Mouse (Mus musculus): ENCODE data around the gene Gm49450. TPM values are rescaled to one million over a fixed set of nuclear protein-coding genes. Genes with fewer than 3 reads are reported as not detected.

Gene Gm49450
- total and polyA plus RNA-seq, 2 experiments from 2014 or later, result 1,797 TPM; not detected in 1

DNA sequence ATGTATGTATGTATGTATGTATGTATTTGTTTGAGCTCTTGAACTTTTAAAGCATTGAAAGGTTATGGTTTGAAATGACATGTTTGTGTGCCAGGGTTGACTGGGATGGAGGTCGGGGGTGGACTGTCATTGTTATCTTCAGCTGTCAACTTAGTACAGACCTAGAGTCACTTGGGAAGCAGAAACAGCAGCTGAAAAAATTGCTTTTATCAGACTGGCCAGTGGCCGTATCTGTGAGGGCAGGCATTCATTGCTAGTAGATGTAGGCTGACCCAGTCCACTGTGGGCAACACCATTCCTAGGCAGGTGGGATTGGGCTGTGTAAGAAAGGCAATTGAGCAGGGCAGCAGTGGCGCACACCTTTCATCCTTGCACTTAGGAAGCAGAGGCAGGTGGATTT lies 6.2 kb upstream of the Gm49450 start:
- WGBS, result 90% methylated on average over 3 of the region's 3 CpGs
- ATAC-seq (ENCODE audit: low FRiP score) (no peak), DNase-seq (ENCODE audit: low spot score) (no peak)
- Histone ChIP-seq H3K9me3 (ENCODE audit: low read length) (no peaks in the 10 kb centered on the region), H3K36me3 (ENCODE audit: insufficient read depth, low read length) (no peaks in the 10 kb centered on the region), H3K27ac (ENCODE audit: low read depth, low read length) (no peak overlapping the region), H3K9ac (replicated peaks; ENCODE audit: low read length, poor library complexity, severe bottlenecking) (no peak overlapping the region), H3K4me1 (ENCODE audit: insufficient read depth, low read length) (no peaks in the 10 kb centered on the region), H3K4me3 (ENCODE audit: low read depth, low read length) (no peak overlapping the region), H3K4me2 (ENCODE audit: low read depth, low read length, poor library complexity, severe bottlenecking) (no peak overlapping the region), H3K27me3 (ENCODE audit: insufficient read depth, low read length) (no peaks in the 10 kb centered on the region)
- TF ChIP-seq CTCF (IDR thresholded peaks at IDR 0.05), result no peak

GRCm38 (mm10) chr15:98958901-98959420 lies 5.6 kb upstream of the Gm49450 start:
- Histone ChIP-seq H3K9me3 (ENCODE audit: low read length) (no peaks in the 10 kb centered on the region), H3K4me1 (ENCODE audit: insufficient read depth, low read length) (no peaks in the 10 kb centered on the region), H3K27me3 (ENCODE audit: insufficient read depth, low read length) (no peaks in the 10 kb centered on the region), H3K9ac (replicated peaks; ENCODE audit: low read length, poor library complexity, severe bottlenecking) (no peak overlapping the region), H3K27ac (ENCODE audit: low read depth, low read length) (no peak overlapping the region), H3K36me3 (ENCODE audit: insufficient read depth, low read length) (no peaks in the 10 kb centered on the region), H3K4me3 (ENCODE audit: low read depth, low read length) (no peak overlapping the region), H3K4me2 (ENCODE audit: low read depth, low read length, poor library complexity, severe bottlenecking) (no peak overlapping the region)
- TF ChIP-seq CTCF (IDR thresholded peaks at IDR 0.05), result no peak
- DNase-seq (ENCODE audit: low spot score) (no peak), ATAC-seq (ENCODE audit: low FRiP score) (no peak)
- 95% methylated on average over 4 of the region's 4 CpGs for WGBS

GRCm38 (mm10) chr15:98957475-98957874 lies 4.1 kb upstream of the Gm49450 start:
- 89% methylated on average over 5 of the region's 5 CpGs for WGBS
- Histone ChIP-seq H3K27me3 (ENCODE audit: insufficient read depth, low read length) (no peaks in the 10 kb centered on the region), H3K9ac (replicated peaks; ENCODE audit: low read length, poor library complexity, severe bottlenecking) (no peak overlapping the region), H3K9me3 (ENCODE audit: low read length) (no peaks in the 10 kb centered on the region), H3K4me2 (ENCODE audit: low read depth, low read length, poor library complexity, severe bottlenecking) (no peak overlapping the region), H3K36me3 (ENCODE audit: insufficient read depth, low read length) (no peaks in the 10 kb centered on the region), H3K4me1 (ENCODE audit: insufficient read depth, low read length) (no peaks in the 10 kb centered on the region), H3K4me3 (ENCODE audit: low read depth, low read length) (no peak overlapping the region), H3K27ac (ENCODE audit: low read depth, low read length) (no peak overlapping the region)
- DNase-seq (ENCODE audit: low spot score) (no peak), ATAC-seq (ENCODE audit: low FRiP score) (no peak)
- TF ChIP-seq CTCF (IDR thresholded peaks at IDR 0.05), result no peak

- ATAC-seq (ENCODE audit: low FRiP score) (no peak), DNase-seq (ENCODE audit: low spot score) (no peak)
- no peaks in the 10 kb centered on the region for H3K4me1 ChIP-seq (ENCODE audit: insufficient read depth, low read length)
- peak overlapping the region; percentile 83 for H3K4me2 ChIP-seq (ENCODE audit: low read depth, low read length, poor library complexity, severe bottlenecking)
- 0 out of 2 replicates have a peak, but pooled peaks cover under 1% of the 10 kb centered on the region for H3K36me3 ChIP-seq (ENCODE audit: insufficient read depth, low read length)
- H3K4me3 ChIP-seq (ENCODE audit: low read depth, low read length), result peak overlapping the region; percentile 62; the same call in 1 of the 2 replicates
- H3K27me3 ChIP-seq (ENCODE audit: insufficient read depth, low read length), result no peaks in the 10 kb centered on the region
- H3K27ac ChIP-seq (ENCODE audit: low read depth, low read length), result peak overlapping the region; percentile 94
- H3K9ac ChIP-seq (replicated peaks; ENCODE audit: low read length, poor library complexity, severe bottlenecking), result peak overlapping the region; percentile 75
- peak; percentile 55; the same call in 1 of the 2 replicates for TF ChIP-seq CTCF (IDR thresholded peaks at IDR 0.05)
- no peaks in the 10 kb centered on the region for H3K9me3 ChIP-seq (ENCODE audit: low read length)
- 32% methylated on average over 4 of the region's 4 CpGs for WGBS
Observed at GRCm38 (mm10) chr15:98956000-98956399, 2.6 kb upstream of the Gm49450 start.

DNA sequence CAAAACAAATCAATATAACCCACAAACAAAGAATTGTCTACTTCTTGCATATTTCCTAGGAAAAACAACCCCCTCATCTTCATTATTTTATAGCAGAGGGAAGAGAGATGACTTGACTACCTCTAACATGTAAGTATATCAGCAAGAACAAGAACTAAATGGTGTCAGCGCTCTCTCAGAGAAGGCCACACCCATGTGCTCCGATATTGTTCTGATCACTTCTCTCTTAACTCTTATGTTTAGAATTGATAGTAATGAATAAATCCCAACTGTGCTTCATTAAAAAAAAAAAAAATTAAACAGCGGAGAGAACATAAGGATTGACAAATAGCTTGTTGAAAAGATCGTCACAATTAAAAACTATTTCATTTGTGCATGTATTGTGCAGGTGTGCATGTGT lies 2.0 kb upstream of the Gm49450 start:
- peak overlapping the region; percentile 83 for H3K4me2 ChIP-seq (ENCODE audit: low read depth, low read length, poor library complexity, severe bottlenecking)
- peak overlapping the region; percentile 62 for H3K4me3 ChIP-seq (ENCODE audit: low read depth, low read length)
- no peaks in the 10 kb centered on the region for H3K27me3 ChIP-seq (ENCODE audit: insufficient read depth, low read length)
- DNase-seq (ENCODE audit: low spot score) (no peak), ATAC-seq (ENCODE audit: low FRiP score) (no peak)
- H3K36me3 ChIP-seq (ENCODE audit: insufficient read depth, low read length), result 0 out of 2 replicates have a peak, but pooled peaks cover 2% of the 10 kb centered on the region
- peak overlapping the region; percentile 94 for H3K27ac ChIP-seq (ENCODE audit: low read depth, low read length)
- WGBS, result 29% methylated on average over 4 of the region's 4 CpGs
- TF ChIP-seq CTCF (IDR thresholded peaks at IDR 0.05), result no peak
- H3K4me1 ChIP-seq (ENCODE audit: insufficient read depth, low read length), result no peaks in the 10 kb centered on the region
- no peaks in the 10 kb centered on the region for H3K9me3 ChIP-seq (ENCODE audit: low read length)
- H3K9ac ChIP-seq (replicated peaks; ENCODE audit: low read length, poor library complexity, severe bottlenecking), result peak overlapping the region; percentile 75

- Histone ChIP-seq H3K4me2 (ENCODE audit: low read depth, low read length, poor library complexity, severe bottlenecking) (peak overlapping the region; percentile 83), H3K9me3 (ENCODE audit: low read length) (no peaks in the 10 kb centered on the region), H3K27me3 (ENCODE audit: insufficient read depth, low read length) (no peaks in the 10 kb centered on the region), H3K4me3 (ENCODE audit: low read depth, low read length) (peak overlapping the region; percentile 62), H3K36me3 (ENCODE audit: insufficient read depth, low read length) (peaks cover 4% of the 10 kb centered on the region; the same call in 1 of the 2 replicates), H3K9ac (replicated peaks; ENCODE audit: low read length, poor library complexity, severe bottlenecking) (peak overlapping the region; percentile 75), H3K27ac (ENCODE audit: low read depth, low read length) (peak overlapping the region; percentile 94), H3K4me1 (ENCODE audit: insufficient read depth, low read length) (no peaks in the 10 kb centered on the region)
- WGBS, result 5% methylated on average over 14 of the region's 14 CpGs
- no peak for TF ChIP-seq CTCF (IDR thresholded peaks at IDR 0.05)
- ATAC-seq (ENCODE audit: low FRiP score) (no peak), DNase-seq (ENCODE audit: low spot score) (peak; percentile 78)
Observed at GRCm38 (mm10) chr15:98954425-98955253, 1.3 kb upstream of the Gm49450 start.
